Mouse (Mus musculus): ENCODE measurements at regions not wholly inside any gene's neighbourhood (a gene's known extent, or its start where the extent isn't known, plus 50 kb on each side); places are given as distances from the start of the nearest gene placed in this dataset.

DNA sequence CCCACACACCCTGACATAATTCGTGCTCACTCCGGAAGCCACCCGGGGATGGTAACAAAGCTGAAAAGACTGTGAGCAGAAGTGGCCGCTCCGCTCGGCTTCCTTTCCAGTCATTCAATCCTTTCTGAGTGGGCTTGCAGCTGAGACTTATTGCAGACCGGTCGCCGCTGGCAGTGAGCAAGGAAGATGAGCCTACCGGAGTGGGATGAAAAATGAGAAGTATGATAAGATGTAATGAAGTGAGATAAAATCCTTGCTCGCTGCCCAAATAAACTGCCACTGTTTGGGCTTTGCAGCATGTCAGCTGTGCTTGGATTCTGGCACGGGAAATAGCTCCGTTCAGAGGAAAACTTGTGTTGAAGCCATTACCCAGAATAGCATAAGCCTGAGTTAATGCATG, 82.7 kb upstream of the Lingo2 start:
- DNase-seq (ENCODE audit: extremely low spot score in 1 of 2, low spot score in 1 of 2), result peak; percentile 13 to 59

Data from frontal cortex, adult 2 months (tissue).